Mouse (Mus musculus) bone marrow macrophage, adult 2 months (primary cell): ENCODE data around the gene Ferd3l.

Experiments
- CTCF ChIP-seq: IDR thresholded peaks from 2 replicates; pipeline ENCODE4 v1.5.1; 2012; ENCODE audit warnings: low read depth, mild to moderate bottlenecking, low read length, moderate library complexity
- POLR2A ChIP-seq: IDR thresholded peaks from 2 replicates; pipeline ENCODE4 v1.6.1; 2012; ENCODE audit warnings: mild to moderate bottlenecking, low read depth, low read length, borderline replicate concordance

GRCm38 (mm10) chr12:33893956-33894355 is 34.3 kb upstream of the Ferd3l start:
- TF ChIP-seq CTCF: no peak
- TF ChIP-seq POLR2A: no peak
